Mouse (Mus musculus): ENCODE results near the gene Mlxipl. TPM values are rescaled to one million over a fixed set of nuclear protein-coding genes. Genes with fewer than 3 reads are reported as not detected.
"Not testable (repeated sequence)": the region's sequence is repeated elsewhere in the genome, so short reads cannot be mapped to it uniquely, and the experiment has no call there.

Mlxipl gene
- polyA plus RNA-seq, 1 experiment from 2014 or later, result 0.91 TPM

- ATAC-seq (ENCODE audit: low FRiP score), result peak; percentile 22; the same call in 1 of the 2 replicates
- H3K4me3 ChIP-seq (replicated peaks; ENCODE audit: low read length), result peak overlapping the region; percentile 96
- 1% methylated on average over 37 of the region's 40 CpGs for whole genome bisulfite sequencing
Measured at GRCm38 (mm10) chr5:135064382-135064766, 25.3 kb upstream of the Mlxipl start.

DNA sequence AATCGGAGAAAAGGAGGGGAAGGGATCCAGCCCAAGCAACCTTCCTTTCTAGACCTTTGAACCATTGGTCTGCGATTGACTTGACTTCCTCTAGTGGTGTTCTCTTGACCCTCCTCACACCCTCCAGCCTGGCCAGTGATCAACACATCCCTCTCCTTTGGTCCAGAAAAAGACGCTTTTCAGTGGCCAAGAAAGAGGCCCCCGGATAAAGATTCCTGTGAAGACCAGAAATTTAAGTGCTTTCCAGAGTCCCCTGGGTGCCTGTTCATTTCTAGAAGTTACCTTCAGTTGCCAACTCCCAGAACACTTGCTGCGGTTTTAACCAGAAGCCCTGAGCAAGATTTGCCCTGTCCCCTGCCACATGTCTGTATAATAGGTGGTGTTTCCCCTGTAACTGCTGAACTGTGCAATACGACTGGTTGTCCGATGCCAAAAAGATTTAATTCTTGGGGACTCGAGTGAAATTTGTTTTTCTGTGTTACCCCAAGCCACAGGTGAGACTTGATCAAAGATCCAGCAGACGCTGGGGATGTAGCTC is 24.7 kb upstream of the Mlxipl start, which contains the start of gene Bud23:
Gene Bud23, minus strand, starts transcription at position 51 of the 538 bp plus-strand sequence.
- WGBS, result 76% methylated on average over 9 of the region's 9 CpGs

More at GRCm38 (mm10) chr5:135064382-135064766, 25.3 kb upstream of the Mlxipl start:
- H3K9ac ChIP-seq, result peak overlapping the region; percentile 76
- DNase-seq (ENCODE audit: low spot score), result no peak
- H3K4me1 ChIP-seq (replicated peaks; ENCODE audit: control insufficient read depth, insufficient read depth, low read length), result peaks cover 24% of the 10 kb centered on the region
- no peaks in the 10 kb centered on the region for H3K27me3 ChIP-seq (ENCODE audit: control insufficient read depth, insufficient read depth, low read length)
- H3K4me2 ChIP-seq (replicated peaks), result peak overlapping the region; percentile 94
- H3K9me3 ChIP-seq (ENCODE audit: control insufficient read depth, low read length), result no peaks in the 10 kb centered on the region
- H3K27ac ChIP-seq, result peak overlapping the region; percentile 51
- peaks cover 37% of the 10 kb centered on the region for H3K36me3 ChIP-seq (replicated peaks; ENCODE audit: control insufficient read depth, insufficient read depth)

DNA sequence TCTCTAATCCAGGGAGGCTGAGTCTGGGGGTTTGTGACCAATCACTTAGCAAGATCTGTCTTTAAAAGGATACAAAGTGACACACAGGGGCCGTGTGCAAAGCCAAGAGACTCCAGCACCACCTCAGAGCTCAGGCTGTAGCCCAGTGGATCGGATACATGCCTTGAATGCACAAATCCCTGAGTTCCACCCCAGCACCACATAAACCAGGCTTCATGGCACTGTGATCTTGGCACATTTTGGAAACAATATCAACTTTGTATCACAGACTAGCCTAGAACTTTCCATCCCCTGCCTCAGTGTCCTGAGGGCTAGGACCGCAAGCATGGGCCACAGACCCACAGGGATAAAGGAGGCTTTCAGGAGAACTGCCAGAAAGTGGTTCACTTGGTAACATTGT is 23.7 kb upstream of the Mlxipl start:
- Histone ChIP-seq H3K9ac (no peak overlapping the region), H3K4me3 (replicated peaks; ENCODE audit: low read length) (no peak overlapping the region), H3K27me3 (ENCODE audit: control insufficient read depth, insufficient read depth, low read length) (no peaks in the 10 kb centered on the region), H3K27ac (no peak overlapping the region), H3K4me1 (replicated peaks; ENCODE audit: control insufficient read depth, insufficient read depth, low read length) (peaks cover 24% of the 10 kb centered on the region), H3K4me2 (replicated peaks) (peak overlapping the region; percentile 94; the same call in 1 of the 2 replicates), H3K9me3 (ENCODE audit: control insufficient read depth, low read length) (no peaks in the 10 kb centered on the region), H3K36me3 (replicated peaks; ENCODE audit: control insufficient read depth, insufficient read depth) (peaks cover 23% of the 10 kb centered on the region)
- WGBS, result 91% methylated on average over 3 of the region's 3 CpGs
- ATAC-seq (ENCODE audit: low FRiP score) (no peak), DNase-seq (ENCODE audit: low spot score) (no peak)

More for the DNA sequence above, 24.7 kb upstream of the Mlxipl start, which contains the start of gene Bud23:
- Histone ChIP-seq H3K4me2 (replicated peaks) (peak within 1 kb of the TSS; percentile 94), H3K4me3 (replicated peaks; ENCODE audit: low read length) (peak within 1 kb of the TSS; percentile 96), H3K27ac (peak within 1 kb of the TSS; percentile 51), H3K9ac (peak within 1 kb of the TSS; percentile 76), H3K4me1 (replicated peaks; ENCODE audit: control insufficient read depth, insufficient read depth, low read length) (peaks cover 24% of the 10 kb centered on the region), H3K36me3 (replicated peaks; ENCODE audit: control insufficient read depth, insufficient read depth) (peaks cover 31% of the 10 kb centered on the region)
- not testable (repeated sequence) for DNase-seq (ENCODE audit: low spot score); ATAC-seq (ENCODE audit: low FRiP score); H3K9me3 ChIP-seq (ENCODE audit: control insufficient read depth, low read length); H3K27me3 ChIP-seq (ENCODE audit: control insufficient read depth, insufficient read depth, low read length)

DNA sequence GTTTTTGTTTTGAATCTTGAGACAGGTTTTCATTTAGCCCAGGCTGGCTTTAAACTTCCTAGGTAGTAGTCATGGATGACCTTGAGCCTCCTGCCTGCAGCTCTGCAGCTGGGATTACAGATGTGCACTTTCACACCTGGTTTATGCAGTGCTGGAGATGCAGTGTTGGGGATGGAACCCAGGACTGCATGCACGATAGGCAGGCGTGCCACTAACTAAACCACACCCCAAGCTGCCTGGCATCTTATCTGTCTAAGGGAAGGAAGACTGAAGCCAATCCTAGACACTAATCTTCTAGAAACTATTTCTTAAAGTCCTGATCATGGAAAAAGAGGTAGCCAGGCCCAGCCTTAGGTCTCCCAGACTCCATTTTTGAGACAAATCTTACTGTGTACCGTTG is 19.2 kb upstream of the Mlxipl start:
- H3K36me3 ChIP-seq (replicated peaks; ENCODE audit: control insufficient read depth, insufficient read depth), result peaks cover 60% of the 10 kb centered on the region
- no peaks in the 10 kb centered on the region for H3K9me3 ChIP-seq (ENCODE audit: control insufficient read depth, low read length)
- no peak overlapping the region for H3K9ac ChIP-seq
- H3K4me3 ChIP-seq (replicated peaks; ENCODE audit: low read length), result no peak overlapping the region
- no peak for DNase-seq (ENCODE audit: low spot score)
- H3K4me2 ChIP-seq (replicated peaks), result no peak overlapping the region
- 87% methylated on average over 3 of the region's 3 CpGs for WGBS
- H3K27ac ChIP-seq, result no peak overlapping the region
- no peaks in the 10 kb centered on the region for H3K27me3 ChIP-seq (ENCODE audit: control insufficient read depth, insufficient read depth, low read length)
- peaks cover 20% of the 10 kb centered on the region for H3K4me1 ChIP-seq (replicated peaks; ENCODE audit: control insufficient read depth, insufficient read depth, low read length)
- no peak for ATAC-seq (ENCODE audit: low FRiP score)

- peaks cover 64% of the 10 kb centered on the region for H3K36me3 ChIP-seq (replicated peaks; ENCODE audit: control insufficient read depth, insufficient read depth)
Measured at GRCm38 (mm10) chr5:135072061-135072460, 17.6 kb upstream of the Mlxipl start.

DNA sequence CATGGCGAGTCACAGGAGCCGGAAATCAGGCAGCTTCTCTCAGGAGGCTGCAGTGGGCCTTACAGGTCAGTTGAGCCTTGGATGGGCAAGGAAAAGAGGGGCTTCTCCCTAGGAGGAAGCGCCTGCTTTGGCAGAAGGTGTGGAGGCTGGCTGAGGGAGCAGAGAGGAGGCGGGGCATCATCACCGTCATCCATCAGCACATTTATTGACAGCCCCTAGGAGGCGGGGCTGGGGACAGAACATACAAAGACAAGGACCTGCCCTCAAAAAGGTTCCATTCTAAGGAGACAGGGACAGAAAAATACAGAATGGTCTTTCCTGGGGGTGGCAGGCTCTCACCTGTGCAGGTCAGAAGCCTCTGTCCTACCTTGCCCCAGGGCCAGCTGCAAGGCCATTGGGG is 17.0 kb upstream of the Mlxipl start:
- WGBS, result 65% methylated on average over 6 of the region's 6 CpGs
- Histone ChIP-seq H3K36me3 (replicated peaks; ENCODE audit: control insufficient read depth, insufficient read depth) (peaks cover 64% of the 10 kb centered on the region), H3K27me3 (ENCODE audit: control insufficient read depth, insufficient read depth, low read length) (no peaks in the 10 kb centered on the region), H3K9ac (no peak overlapping the region), H3K27ac (no peak overlapping the region), H3K4me3 (replicated peaks; ENCODE audit: low read length) (no peak overlapping the region), H3K4me2 (replicated peaks) (no peak overlapping the region), H3K9me3 (ENCODE audit: control insufficient read depth, low read length) (no peaks in the 10 kb centered on the region), H3K4me1 (replicated peaks; ENCODE audit: control insufficient read depth, insufficient read depth, low read length) (peaks cover 22% of the 10 kb centered on the region)
- ATAC-seq (ENCODE audit: low FRiP score) (no peak), DNase-seq (ENCODE audit: low spot score) (no peak)

More at GRCm38 (mm10) chr5:135072061-135072460, 17.6 kb upstream of the Mlxipl start:
- DNase-seq (ENCODE audit: low spot score) (no peak), ATAC-seq (ENCODE audit: low FRiP score) (no peak)
- Histone ChIP-seq H3K9me3 (ENCODE audit: control insufficient read depth, low read length) (no peaks in the 10 kb centered on the region), H3K4me1 (replicated peaks; ENCODE audit: control insufficient read depth, insufficient read depth, low read length) (peaks cover 21% of the 10 kb centered on the region), H3K4me2 (replicated peaks) (no peak overlapping the region), H3K4me3 (replicated peaks; ENCODE audit: low read length) (no peak overlapping the region), H3K9ac (no peak overlapping the region), H3K27ac (no peak overlapping the region), H3K27me3 (ENCODE audit: control insufficient read depth, insufficient read depth, low read length) (no peaks in the 10 kb centered on the region)
- 92% methylated on average over 2 of the region's 2 CpGs for WGBS

DNA sequence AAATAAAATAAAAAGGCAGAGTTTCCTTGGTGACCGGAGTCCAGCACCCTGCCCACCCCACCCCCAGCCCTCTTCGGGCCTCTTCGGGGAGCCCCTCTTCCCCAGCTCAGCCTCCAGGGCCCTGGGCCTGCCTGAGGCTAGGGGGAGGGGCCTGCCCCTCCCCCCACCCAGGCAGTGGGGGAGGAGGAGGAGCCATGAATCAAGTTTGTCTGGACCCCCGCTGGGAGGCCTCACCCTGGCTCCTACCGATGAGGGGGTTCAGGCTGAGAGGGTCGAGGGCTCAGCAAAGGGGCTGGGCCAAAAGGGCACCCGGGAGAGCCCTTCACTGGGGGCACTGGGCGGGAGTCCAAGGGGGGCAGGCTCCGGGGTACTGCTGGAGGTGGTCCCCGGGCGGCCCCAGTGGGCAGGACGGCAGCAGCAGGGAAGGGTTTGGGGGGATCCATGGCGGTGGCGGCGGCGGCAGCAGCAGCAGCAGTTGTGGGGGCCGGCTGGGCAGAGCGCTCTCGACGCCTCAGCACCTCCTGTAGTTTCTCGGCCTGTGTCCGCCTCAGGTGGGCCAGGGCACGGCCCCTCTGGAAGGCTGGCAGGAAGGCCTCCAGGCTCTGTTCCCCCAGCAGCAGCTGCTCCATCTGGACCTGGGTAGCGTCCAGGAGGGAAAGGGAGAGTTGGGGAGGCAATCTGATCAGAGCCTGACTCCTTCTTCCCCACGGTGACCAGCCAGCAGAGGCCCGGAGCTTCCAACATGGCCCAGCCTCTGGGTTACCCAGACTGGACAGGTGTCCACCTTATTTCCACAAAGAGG is 16.1 kb upstream of the Mlxipl start:
- H3K9ac ChIP-seq, result 0 out of 2 replicates have a peak overlapping the region, but pooled peaks have one; percentile 1

GRCm38 (mm10) chr5:135075655-135076054 is 14.0 kb upstream of the Mlxipl start:
- H3K27ac ChIP-seq, result no peak overlapping the region
- ATAC-seq (ENCODE audit: low FRiP score) (no peak), DNase-seq (ENCODE audit: low spot score) (no peak)
- peaks cover 22% of the 10 kb centered on the region for H3K4me1 ChIP-seq (replicated peaks; ENCODE audit: control insufficient read depth, insufficient read depth, low read length)
- no peak overlapping the region for H3K4me3 ChIP-seq (replicated peaks; ENCODE audit: low read length)
- no peak overlapping the region for H3K9ac ChIP-seq
- no peaks in the 10 kb centered on the region for H3K9me3 ChIP-seq (ENCODE audit: control insufficient read depth, low read length)
- WGBS, result 65% methylated on average over 4 of the region's 4 CpGs
- H3K36me3 ChIP-seq (replicated peaks; ENCODE audit: control insufficient read depth, insufficient read depth), result peaks cover 56% of the 10 kb centered on the region
- no peak overlapping the region for H3K4me2 ChIP-seq (replicated peaks)
- no peaks in the 10 kb centered on the region for H3K27me3 ChIP-seq (ENCODE audit: control insufficient read depth, insufficient read depth, low read length)

More for the DNA sequence above, 16.1 kb upstream of the Mlxipl start:
- no peak overlapping the region for H3K4me2 ChIP-seq (replicated peaks)
- DNase-seq (ENCODE audit: low spot score), result no peak
- WGBS, result 16% methylated on average over 24 of the region's 26 CpGs
- ATAC-seq (ENCODE audit: low FRiP score), result no peak
- H3K4me1 ChIP-seq (replicated peaks; ENCODE audit: control insufficient read depth, insufficient read depth, low read length), result peaks cover 22% of the 10 kb centered on the region
- H3K36me3 ChIP-seq (replicated peaks; ENCODE audit: control insufficient read depth, insufficient read depth), result peaks cover 56% of the 10 kb centered on the region
- H3K4me3 ChIP-seq (replicated peaks; ENCODE audit: low read length), result no peak overlapping the region
- no peaks in the 10 kb centered on the region for H3K27me3 ChIP-seq (ENCODE audit: control insufficient read depth, insufficient read depth, low read length)
- no peaks in the 10 kb centered on the region for H3K9me3 ChIP-seq (ENCODE audit: control insufficient read depth, low read length)
- no peak overlapping the region for H3K27ac ChIP-seq

DNA sequence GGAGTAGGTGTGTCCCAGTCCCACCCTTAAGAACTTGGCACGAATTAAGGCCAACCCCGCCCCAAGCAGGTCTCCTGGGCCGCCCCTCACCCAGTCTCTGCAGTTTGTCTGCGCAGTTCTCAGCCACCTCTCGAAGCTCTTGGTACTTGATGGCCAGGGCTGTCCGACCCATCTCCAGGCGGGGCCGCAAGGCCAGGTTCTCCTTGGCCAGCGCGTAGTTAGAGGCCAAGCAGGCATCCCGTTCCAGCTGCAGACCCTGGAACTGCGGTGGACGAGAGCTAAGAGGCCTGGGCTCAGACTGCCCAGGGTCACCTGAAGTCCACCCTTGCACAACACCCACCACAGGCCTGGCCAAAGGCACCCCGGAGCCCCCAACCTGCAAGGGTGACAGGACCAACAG is 13.3 kb upstream of the Mlxipl start:
- Histone ChIP-seq H3K27me3 (ENCODE audit: control insufficient read depth, insufficient read depth, low read length) (no peaks in the 10 kb centered on the region), H3K4me1 (replicated peaks; ENCODE audit: control insufficient read depth, insufficient read depth, low read length) (peaks cover 22% of the 10 kb centered on the region), H3K9ac (peak overlapping the region; percentile 100), H3K9me3 (ENCODE audit: control insufficient read depth, low read length) (no peaks in the 10 kb centered on the region), H3K4me2 (replicated peaks) (peak overlapping the region; percentile 81), H3K4me3 (replicated peaks; ENCODE audit: low read length) (peak overlapping the region; percentile 98), H3K36me3 (replicated peaks; ENCODE audit: control insufficient read depth, insufficient read depth) (peaks cover 51% of the 10 kb centered on the region), H3K27ac (peak overlapping the region; percentile 95; the same call in 1 of the 2 replicates)
- ATAC-seq (ENCODE audit: low FRiP score), result no peak
- no peak for DNase-seq (ENCODE audit: low spot score)
- 92% methylated on average over 14 of the region's 14 CpGs for WGBS

Data from hindbrain, embryonic 14.5 days (tissue).